Mouse (Mus musculus): Measurements from ENCODE around the gene Muc1. TPM values are rescaled to one million over a fixed set of nuclear protein-coding genes. Genes with fewer than 3 reads are reported as not detected.

The Muc1 gene
- polyA plus RNA-seq, 1 experiment from 2014 or later = 0.40 TPM

- DNase-seq = peak; percentile 78
- H3K4me3 ChIP-seq (ENCODE audit: low read depth, low read length) = peak within 1 kb of the TSS; percentile 57
- H3K9me3 ChIP-seq (ENCODE audit: low read length) = no peaks in the 10 kb centered on the region
- H3K27me3 ChIP-seq (ENCODE audit: insufficient read depth, low read length) = peaks cover 26% of the 10 kb centered on the region
- 1% methylated on average over 52 of the region's 52 CpGs for WGBS (ENCODE audit: insufficient replicate concordance)
- 0 out of 2 replicates have a peak, but pooled peaks cover 3% of the 10 kb centered on the region for H3K36me3 ChIP-seq (replicated peaks; ENCODE audit: insufficient read depth, low read length)
- H3K4me1 ChIP-seq (ENCODE audit: insufficient read depth) = peaks cover 12% of the 10 kb centered on the region
- peak within 1 kb of the TSS; percentile 73 for H3K4me2 ChIP-seq (ENCODE audit: low read depth, low read length)
- TF ChIP-seq EP300 (IDR thresholded peaks at IDR 0.05; ENCODE audit: low read depth) = peak; percentile 71
- no peak for TF ChIP-seq CTCF (IDR thresholded peaks at IDR 0.05; ENCODE audit: low read depth)
- H3K27ac ChIP-seq (ENCODE audit: low read depth) = peak within 1 kb of the TSS; percentile 94
- peak; percentile 74 for ATAC-seq
- peak within 1 kb of the TSS; percentile 74 for H3K9ac ChIP-seq (replicated peaks)
Observed at GRCm38 (mm10) chr3:89280606-89281511, 52.0 kb downstream of the Muc1 start, which contains the start of gene Efna1. Gene Efna1 (minus strand): TSS chr3:89281142.

- H3K4me2 ChIP-seq (ENCODE audit: low read depth, low read length) = peak overlapping the region; percentile 73
- peak overlapping the region; percentile 94 for H3K27ac ChIP-seq (ENCODE audit: low read depth)
- DNase-seq (peak; percentile 86), ATAC-seq (no peak)
- TF ChIP-seq CTCF (IDR thresholded peaks at IDR 0.05; ENCODE audit: low read depth) (peak; percentile 94), EP300 (IDR thresholded peaks at IDR 0.05; ENCODE audit: low read depth) (no peak)
- H3K4me3 ChIP-seq (ENCODE audit: low read depth, low read length) = peak overlapping the region; percentile 57
- peaks cover 26% of the 10 kb centered on the region for H3K27me3 ChIP-seq (ENCODE audit: insufficient read depth, low read length)
- H3K4me1 ChIP-seq (ENCODE audit: insufficient read depth) = peaks cover 6% of the 10 kb centered on the region; the same call in 1 of the 2 replicates
- no peaks in the 10 kb centered on the region for H3K9me3 ChIP-seq (ENCODE audit: low read length)
- WGBS (ENCODE audit: insufficient replicate concordance) = 12% methylated on average over 20 of the region's 20 CpGs
- peak overlapping the region; percentile 63; the same call in 1 of the 2 replicates for H3K9ac ChIP-seq (replicated peaks)
- H3K36me3 ChIP-seq (replicated peaks; ENCODE audit: insufficient read depth, low read length) = no peaks in the 10 kb centered on the region
Observed at GRCm38 (mm10) chr3:89281579-89282290, 52.9 kb downstream of the Muc1 start.

GRCm38 (mm10) chr3:89282291-89282643 is 53.4 kb downstream of the Muc1 start:
- no peak overlapping the region for H3K27ac ChIP-seq (ENCODE audit: low read depth)
- H3K4me1 ChIP-seq (ENCODE audit: insufficient read depth) = peaks cover 6% of the 10 kb centered on the region; the same call in 1 of the 2 replicates
- H3K4me2 ChIP-seq (ENCODE audit: low read depth, low read length) = no peak overlapping the region
- H3K36me3 ChIP-seq (replicated peaks; ENCODE audit: insufficient read depth, low read length) = no peaks in the 10 kb centered on the region
- ATAC-seq (no peak), DNase-seq (no peak)
- WGBS (ENCODE audit: insufficient replicate concordance) = 22% methylated on average over 4 of the region's 4 CpGs
- H3K4me3 ChIP-seq (ENCODE audit: low read depth, low read length) = no peak overlapping the region
- peaks cover 26% of the 10 kb centered on the region for H3K27me3 ChIP-seq (ENCODE audit: insufficient read depth, low read length)
- H3K9me3 ChIP-seq (ENCODE audit: low read length) = no peaks in the 10 kb centered on the region
- TF ChIP-seq CTCF (IDR thresholded peaks at IDR 0.05; ENCODE audit: low read depth) = no peak
- TF ChIP-seq EP300 (IDR thresholded peaks at IDR 0.05; ENCODE audit: low read depth) = no peak
- H3K9ac ChIP-seq (replicated peaks) = no peak overlapping the region

MicroRNAs within 50 kb of the gene (microRNA counts, 519-probe panel; counts per million panel counts)
- microRNA mmu-miR-92b = not detected

Small RNA genes lying within 50 kb of the gene (microRNA-seq; reads per million reads assigned to microRNA genes)
- 13.8 reads per million, percentile 23 among the genes with 10 or more reads in this experiment for gene Mir92b

Other genes starting within 250 kb of the Muc1 start
- 2.4 and 2.5 TPM in 2 replicates for gene Rusc1, start 135.7 kb upstream of the Muc1 start, polyA plus RNA-seq (2015; fragmentation: Nextera tagmentation; extraction: Ambion mirVana)
- gene Gm43738, start 128.0 kb upstream of the Muc1 start, polyA plus RNA-seq (2015; fragmentation: Nextera tagmentation; extraction: Ambion mirVana) = not detected in 2 replicates
- gene Fdps, start 127.1 kb upstream of the Muc1 start, polyA plus RNA-seq (2015; fragmentation: Nextera tagmentation; extraction: Ambion mirVana) = 75.8 and 82.2 TPM in 2 replicates
- 18.6 and 27.8 TPM in 2 replicates for gene Pklr, start 92.9 kb upstream of the Muc1 start, polyA plus RNA-seq (2015; fragmentation: Nextera tagmentation; extraction: Ambion mirVana)
- 0.19 and 0.49 TPM in 2 replicates for gene Hcn3, start 68.9 kb upstream of the Muc1 start, polyA plus RNA-seq (2015; fragmentation: Nextera tagmentation; extraction: Ambion mirVana)
- gene Clk2, start 64.3 kb upstream of the Muc1 start, polyA plus RNA-seq (2015; fragmentation: Nextera tagmentation; extraction: Ambion mirVana) = 5.0 and 5.7 TPM in 2 replicates
- 50.1 and 52.2 TPM in 2 replicates for gene Scamp3, start 51.6 kb upstream of the Muc1 start, polyA plus RNA-seq (2015; fragmentation: Nextera tagmentation; extraction: Ambion mirVana)
- 1.4 and 2.1 TPM in 2 replicates for gene Fam189b, start 45.9 kb upstream of the Muc1 start, polyA plus RNA-seq (2015; fragmentation: Nextera tagmentation; extraction: Ambion mirVana)
- gene Gba, start 26.1 kb upstream of the Muc1 start, polyA plus RNA-seq (2015; fragmentation: Nextera tagmentation; extraction: Ambion mirVana) = 25.8 and 26.3 TPM in 2 replicates
- gene Thbs3, start 13.9 kb upstream of the Muc1 start, polyA plus RNA-seq (2015; fragmentation: Nextera tagmentation; extraction: Ambion mirVana) = 1.3 and 1.8 TPM in 2 replicates
- 105 and 111 TPM in 2 replicates for gene Mtx1, start 2.0 kb upstream of the Muc1 start, polyA plus RNA-seq (2015; fragmentation: Nextera tagmentation; extraction: Ambion mirVana)
- gene Krtcap2, start 16.9 kb downstream of the Muc1 start, polyA plus RNA-seq (2015; fragmentation: Nextera tagmentation; extraction: Ambion mirVana) = 141 TPM in 2 replicates
- gene Trim46, start 17.3 kb downstream of the Muc1 start, polyA plus RNA-seq (2015; fragmentation: Nextera tagmentation; extraction: Ambion mirVana) = 0.06 and 0.21 TPM in 2 replicates
- 63.2 and 73.2 TPM in 2 replicates for gene Dpm3, start 30.3 kb downstream of the Muc1 start, polyA plus RNA-seq (2015; fragmentation: Nextera tagmentation; extraction: Ambion mirVana)
- gene Slc50a1, start 41.5 kb downstream of the Muc1 start, polyA plus RNA-seq (2015; fragmentation: Nextera tagmentation; extraction: Ambion mirVana) = 18.3 and 19.6 TPM in 2 replicates
- 22.1 and 27.8 TPM in 2 replicates for gene Efna1, start 52.1 kb downstream of the Muc1 start, polyA plus RNA-seq (2015; fragmentation: Nextera tagmentation; extraction: Ambion mirVana)
- gene Efna3, start 93.9 kb downstream of the Muc1 start, polyA plus RNA-seq (2015; fragmentation: Nextera tagmentation; extraction: Ambion mirVana) = not detected in 2 replicates
- 0.36 and 0.56 TPM in 2 replicates for gene Efna4, start 109.0 kb downstream of the Muc1 start, polyA plus RNA-seq (2015; fragmentation: Nextera tagmentation; extraction: Ambion mirVana)
- 9.1 and 9.2 TPM in 2 replicates for gene Adam15, start 120.9 kb downstream of the Muc1 start, polyA plus RNA-seq (2015; fragmentation: Nextera tagmentation; extraction: Ambion mirVana)
- 0.05 TPM in 1 of 2 replicates, not detected in the other for gene Dcst2, start 132.9 kb downstream of the Muc1 start, polyA plus RNA-seq (2015; fragmentation: Nextera tagmentation; extraction: Ambion mirVana)
- gene Dcst1, start 136.2 kb downstream of the Muc1 start, polyA plus RNA-seq (2015; fragmentation: Nextera tagmentation; extraction: Ambion mirVana) = 0.13 and 0.15 TPM in 2 replicates
- gene Zbtb7b, start 165.7 kb downstream of the Muc1 start, polyA plus RNA-seq (2015; fragmentation: Nextera tagmentation; extraction: Ambion mirVana) = 4.1 and 4.7 TPM in 2 replicates
- not detected in 2 replicates for gene Lenep, start 173.7 kb downstream of the Muc1 start, polyA plus RNA-seq (2015; fragmentation: Nextera tagmentation; extraction: Ambion mirVana)
- gene Flad1, start 182.8 kb downstream of the Muc1 start, polyA plus RNA-seq (2015; fragmentation: Nextera tagmentation; extraction: Ambion mirVana) = 18.8 and 20.0 TPM in 2 replicates
- 130 and 141 TPM in 2 replicates for gene Cks1b, start 189.3 kb downstream of the Muc1 start, polyA plus RNA-seq (2015; fragmentation: Nextera tagmentation; extraction: Ambion mirVana)
- gene Shc1, start 189.4 kb downstream of the Muc1 start, polyA plus RNA-seq (2015; fragmentation: Nextera tagmentation; extraction: Ambion mirVana) = 23.8 and 24.7 TPM in 2 replicates
- 5.9 and 6.9 TPM in 2 replicates for gene Pygo2, start 201.2 kb downstream of the Muc1 start, polyA plus RNA-seq (2015; fragmentation: Nextera tagmentation; extraction: Ambion mirVana)
- 9.4 and 9.8 TPM in 2 replicates for gene Pbxip1, start 207.6 kb downstream of the Muc1 start, polyA plus RNA-seq (2015; fragmentation: Nextera tagmentation; extraction: Ambion mirVana)
- gene Pmvk, start 225.5 kb downstream of the Muc1 start, polyA plus RNA-seq (2015; fragmentation: Nextera tagmentation; extraction: Ambion mirVana) = 13.4 and 13.8 TPM in 2 replicates

All from liver, postnatal 0 days (tissue).